Mouse (Mus musculus) monocyte, adult 2 months (primary cell): ENCODE data around the gene Mtg1.

Source experiments
- DNase-seq, 2 experiments: peaks; one replicate each; pipeline ENCODE4 v3.0.0; 2022; ENCODE audit warnings: low spot score in 2 of 2, low read depth in 1 of 2

Gene Mtg1

DNA sequence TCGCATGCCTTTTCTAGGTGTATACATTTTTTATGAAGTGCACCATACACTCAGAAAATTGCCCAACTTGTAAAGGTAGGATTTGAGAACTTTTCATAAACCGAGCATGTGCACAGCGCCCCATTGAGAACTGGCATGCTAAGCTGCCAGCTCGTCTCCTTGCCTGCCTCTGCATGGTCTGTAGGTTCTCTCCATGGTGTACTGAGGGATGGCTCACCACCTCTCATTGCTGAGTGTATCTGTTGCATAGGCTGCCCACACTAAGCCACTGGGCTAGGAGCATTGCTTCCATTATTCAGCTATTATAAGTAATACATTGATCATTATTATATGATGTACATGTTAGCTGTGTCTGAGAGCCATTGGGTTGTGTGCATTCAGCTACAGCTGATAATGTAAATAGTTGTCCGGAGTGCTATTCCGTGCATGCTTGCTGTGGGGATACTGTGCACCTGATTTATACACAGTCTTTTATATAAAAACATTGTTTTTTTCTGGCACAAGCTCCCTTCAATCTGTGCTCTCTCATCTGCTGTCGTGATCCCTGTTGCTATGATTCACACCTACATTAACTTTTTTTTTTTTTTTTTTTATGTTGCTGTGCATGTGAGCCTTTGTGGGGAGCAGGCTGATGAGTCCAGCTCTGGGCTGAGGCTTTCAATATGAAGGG is 50.5 kb downstream of the Mtg1 start:
- no peak for DNase-seq

DNA sequence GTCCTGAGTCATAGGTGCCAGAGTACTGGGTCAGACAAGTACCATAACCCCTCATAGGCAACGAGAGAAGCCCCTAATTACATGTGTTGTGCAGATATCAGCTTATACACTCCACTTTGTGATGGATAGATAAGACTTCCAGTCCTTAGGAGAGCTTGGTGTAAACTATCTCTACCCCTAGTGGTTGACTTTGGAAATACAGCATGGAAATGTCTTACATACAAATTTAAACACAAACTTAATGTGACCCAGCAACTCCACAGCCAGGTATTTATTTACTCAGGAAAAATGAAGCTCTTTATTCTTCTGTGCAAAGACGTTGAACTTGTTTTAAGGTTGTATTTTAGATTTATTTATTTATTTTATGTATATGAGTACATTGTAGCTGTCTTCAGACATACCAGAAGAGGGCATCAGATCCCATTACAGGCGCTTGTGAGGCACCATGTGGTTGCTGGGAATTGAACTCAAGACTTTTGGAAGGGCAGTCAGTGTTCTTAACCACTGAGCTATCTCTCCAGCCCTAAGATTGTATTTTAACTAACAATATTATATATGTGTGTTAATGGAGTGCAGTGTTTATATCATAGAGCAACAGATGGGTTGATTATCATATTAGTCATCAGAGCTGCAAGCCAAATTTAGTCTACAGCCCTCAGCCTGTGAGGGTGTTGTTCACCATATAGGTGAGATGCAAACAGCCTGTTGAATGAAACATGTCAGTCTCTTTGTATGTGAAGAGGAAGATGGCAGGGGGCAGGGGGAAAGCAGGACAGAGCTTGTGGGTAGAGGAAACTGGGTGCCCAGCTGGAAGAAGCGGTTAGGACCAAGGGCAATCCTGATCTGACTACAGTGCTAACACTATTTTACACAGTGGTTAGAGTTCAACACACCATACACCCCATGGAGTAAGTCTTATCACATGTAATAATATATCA is 51.3 kb downstream of the Mtg1 start:
- no peak for DNase-seq

DNA sequence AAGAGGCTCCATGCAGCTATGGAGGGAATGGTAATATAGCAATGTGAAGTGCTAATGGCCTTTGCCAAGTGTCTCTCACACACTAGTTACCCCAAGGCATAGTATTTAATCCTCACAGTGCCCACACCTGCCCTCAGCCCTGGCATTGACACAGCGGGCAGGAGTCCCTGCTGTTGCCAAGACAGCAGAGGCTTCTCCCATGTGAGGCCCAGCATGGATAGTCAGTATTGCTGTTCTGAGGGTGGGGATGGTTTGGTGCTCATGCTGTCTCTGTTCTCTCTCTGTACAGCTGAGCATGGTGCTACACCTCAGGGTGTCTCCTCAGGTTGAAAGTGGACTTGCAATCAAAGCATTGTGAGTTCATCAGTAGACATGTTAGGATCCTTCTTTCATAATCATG is 53.1 kb downstream of the Mtg1 start:
- DNase-seq = no peak

- DNase-seq = no peak
These were observed 55.1 kb downstream of the Mtg1 start for GRCm38 (mm10) chr7:140192445-140192844.

DNA sequence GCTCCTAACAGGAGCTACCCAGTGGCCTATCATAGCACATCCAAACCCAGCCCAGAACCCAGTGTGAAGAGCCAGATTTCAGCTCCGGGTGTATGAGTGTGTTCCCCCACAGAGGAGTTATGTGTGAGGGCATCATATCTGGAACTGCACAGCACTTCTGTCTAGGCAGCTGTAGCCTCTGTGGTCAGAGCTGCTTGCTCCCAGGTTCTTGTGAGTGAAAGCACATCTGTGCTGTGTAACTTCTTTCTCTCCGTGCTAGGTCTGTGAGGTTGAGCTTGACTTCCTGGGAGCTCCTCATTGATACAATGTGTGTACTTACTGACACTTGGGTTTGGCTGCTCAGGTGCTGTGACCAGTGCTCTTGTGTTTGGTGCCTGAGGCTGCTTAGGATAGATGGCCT is 55.5 kb downstream of the Mtg1 start:
- no peak for DNase-seq

DNA sequence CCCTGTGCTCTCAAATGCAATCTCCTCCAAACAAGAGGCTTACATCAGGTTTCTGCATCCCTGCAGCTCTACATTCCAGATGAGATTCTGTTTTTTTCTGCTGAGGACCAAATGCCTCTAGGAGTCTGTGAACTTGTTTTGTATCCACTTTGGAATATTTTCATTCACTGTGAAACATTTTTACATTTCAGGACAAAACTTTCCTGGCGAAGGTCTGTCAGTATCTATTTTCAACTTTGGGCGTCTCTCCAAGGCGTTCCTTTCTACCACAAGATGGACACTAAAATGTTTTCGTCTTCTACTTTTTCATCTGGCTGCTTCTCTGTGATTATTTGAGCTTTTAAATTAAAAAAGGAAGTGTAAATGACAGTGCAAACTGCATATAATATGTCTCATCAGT is 56.7 kb downstream of the Mtg1 start:
- DNase-seq = no peak

- no peak for DNase-seq
These were observed 58.6 kb downstream of the Mtg1 start for GRCm38 (mm10) chr7:140196002-140196401.
